Mouse (Mus musculus) left cerebral cortex, postnatal 14 days (tissue): ENCODE measurements around the gene Hadh. TPM values are rescaled to one million over a fixed set of nuclear protein-coding genes. Genes with fewer than 3 reads are reported as not detected.
A peak's percentile ranks its signal among the peaks of the same experiment; 100 is the strongest.

Experiments used
- DNase-seq, 2 experiments: peaks; one replicate each; pipeline ENCODE4 v3.0.0; 2021 to 2022; ENCODE audit warnings: low spot score in 2 of 2, mixed read lengths in 1 of 2
- intact Hi-C: fragments of 180-260 bp; cut with DNase I; formaldehyde crosslinking; loops from one replicate; pipeline ENCODE4 v1.15.1; 2025
- long read RNA-seq, 2 experiments: library from polyadenylated mRNA; stranded (forward); transcript quantifications; one replicate each; pipeline ENCODE4 v2.0.0; 2021
- total RNA-seq, 2 experiments: library from RNA; stranded (reverse); gene quantifications; 2 replicates each; pipeline ENCODE4 v1.2.3; 2021

The Hadh gene
- 10 to 100 TPM; 20.0 to 22.5 TPM for total RNA-seq
- long read RNA-seq, experiment 1, transcript Hadh-201 (8 exons, 1,789 nt) = major isoform, 31 of 32 reads
- long read RNA-seq, experiment 1, partial matches to known transcripts = 1 of 32 reads
- long read RNA-seq, experiment 1, other reads (novel, unspliced or antisense) = 0 of 32 reads
- long read RNA-seq, experiment 2, transcript Hadh-201 (8 exons, 1,789 nt) = major isoform, 30 of 33 reads
- long read RNA-seq, experiment 2, partial matches to known transcripts = 3 of 33 reads
- long read RNA-seq, experiment 2, other reads (novel, unspliced or antisense) = 0 of 33 reads

GRCm38 (mm10) chr3:131271559-131272373, at the start of gene Hadh:
Gene Hadh (minus strand): TSS chr3:131272101.
- peak; percentile 63 to 76 for DNase-seq
- intact Hi-C loops = no loop called here

GRCm38 (mm10) chr3:131320184-131320583, 48.3 kb upstream of the Hadh start:
- intact Hi-C loops = loop anchor here (2.0 to 5.0 kb wide), 2 partner anchors 207 to 233 kb away; no protein-coding TSS in a partner anchor

DNA sequence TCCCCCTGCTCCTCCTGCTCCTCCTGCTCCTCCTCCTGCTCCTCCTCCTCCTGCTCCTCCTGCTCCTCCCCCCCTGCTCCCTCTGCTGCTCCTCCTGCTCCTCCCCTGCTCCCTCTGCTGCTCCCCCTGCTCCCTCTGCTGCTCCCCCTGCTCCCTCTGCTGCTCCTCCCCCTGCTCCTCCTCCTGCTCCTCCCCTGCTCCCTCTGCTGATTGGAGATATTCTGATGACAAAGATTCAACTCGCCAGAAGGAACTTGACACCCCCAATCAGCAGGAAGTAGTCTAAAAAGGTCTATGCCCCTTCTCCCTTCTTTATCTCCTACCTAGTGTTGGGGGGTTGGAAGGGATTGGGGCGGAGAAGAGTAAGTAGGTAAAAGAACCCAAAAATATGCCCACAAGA, 46.3 kb upstream of the Hadh start:
- intact Hi-C loops = no loop called here
- DNase-seq = no peak

More at GRCm38 (mm10) chr3:131320184-131320583, 48.3 kb upstream of the Hadh start:
- DNase-seq = peak; percentile 77 to 83

- DNase-seq = no peak
- intact Hi-C loops = no loop called here
Measured at GRCm38 (mm10) chr3:131317126-131317525, 45.2 kb upstream of the Hadh start.

GRCm38 (mm10) chr3:131315957-131316510, 44.1 kb upstream of the Hadh start:
- intact Hi-C loops = no loop called here
- DNase-seq = no peak

- intact Hi-C loops = no loop called here
- DNase-seq = no peak
Measured at GRCm38 (mm10) chr3:131312340-131312739, 40.4 kb upstream of the Hadh start.

- intact Hi-C loops = no loop called here
- DNase-seq = no peak
Measured at GRCm38 (mm10) chr3:131310572-131310971, 38.7 kb upstream of the Hadh start.

GRCm38 (mm10) chr3:131307811-131308210, 35.9 kb upstream of the Hadh start:
- intact Hi-C loops = no loop called here
- DNase-seq = no peak

DNA sequence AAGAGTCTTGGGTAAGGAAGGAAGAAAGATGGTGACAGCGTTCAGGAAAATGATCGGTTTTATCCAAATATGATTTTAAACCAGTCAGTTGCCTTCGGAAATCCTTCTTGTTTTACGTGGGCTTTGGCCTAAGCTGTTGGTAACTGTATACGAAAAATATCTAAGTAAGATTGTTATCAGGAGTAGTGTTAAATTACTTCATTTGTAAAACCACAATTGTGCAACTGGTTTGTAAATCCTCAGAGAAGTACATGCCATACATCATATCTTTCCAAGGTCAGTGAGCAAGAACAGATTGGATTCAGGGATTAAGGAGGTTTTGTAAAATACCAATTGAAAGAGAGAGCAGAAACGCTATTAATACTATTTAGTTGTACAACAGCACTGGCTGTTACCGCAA, 34.4 kb upstream of the Hadh start:
- no peak for DNase-seq
- intact Hi-C loops = no loop called here

DNA sequence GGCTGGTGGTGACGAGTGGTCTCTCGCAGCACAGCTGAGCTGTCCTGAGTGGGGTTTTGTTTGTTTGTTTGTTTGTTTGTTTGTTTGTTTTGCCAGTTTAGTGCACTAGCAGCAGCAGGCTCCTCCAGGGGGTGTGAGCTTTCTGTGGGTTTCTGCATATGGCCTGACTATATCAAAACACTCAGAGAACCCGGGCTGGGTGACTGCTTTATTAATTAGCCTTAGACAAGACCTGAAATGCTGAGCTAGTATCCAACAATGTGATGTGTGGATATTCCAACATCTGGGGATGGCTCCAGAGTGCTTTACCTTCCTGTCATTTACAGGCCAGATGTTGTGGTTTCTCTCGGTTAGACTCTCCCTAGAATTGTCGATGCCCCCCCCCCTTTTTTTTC, 31.4 kb upstream of the Hadh start:
- no peak for DNase-seq
- intact Hi-C loops = loop anchor here (5.0 kb wide), 1 partner anchor 249 kb away; no protein-coding TSS in a partner anchor

GRCm38 (mm10) chr3:131302452-131303319, 30.8 kb upstream of the Hadh start, which contains the start of gene Cyp2u1:
Gene Cyp2u1 (minus strand): TSS chr3:131303227.
- DNase-seq = peak; percentile 91 to 92
- intact Hi-C loops = loop anchor here (5.0 kb wide), 1 partner anchor 250 kb away; no protein-coding TSS in a partner anchor

DNA sequence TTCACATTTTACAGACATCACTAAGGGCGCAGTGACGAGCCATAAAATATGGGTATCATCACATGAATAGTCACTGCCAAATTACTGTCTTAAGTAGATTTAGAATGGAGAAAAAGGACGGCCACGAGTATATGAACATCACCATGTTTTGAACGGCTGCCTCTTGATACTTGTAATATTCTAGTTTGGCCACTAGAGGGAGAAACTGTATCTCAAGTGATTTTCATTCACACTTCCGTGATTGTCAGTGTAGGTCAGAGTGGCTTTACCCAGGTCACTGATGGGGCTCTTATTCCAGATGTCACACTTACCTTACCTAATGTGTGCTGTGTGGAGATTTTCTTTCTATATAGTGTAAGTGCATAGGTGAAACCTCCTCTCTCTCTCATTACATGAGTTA, 28.0 kb upstream of the Hadh start:
- DNase-seq = peak in 1 of 2 experiments; percentile 67
- intact Hi-C loops = loop anchor here (5.0 kb wide), 1 partner anchor 252 kb away; no protein-coding TSS in a partner anchor

DNA sequence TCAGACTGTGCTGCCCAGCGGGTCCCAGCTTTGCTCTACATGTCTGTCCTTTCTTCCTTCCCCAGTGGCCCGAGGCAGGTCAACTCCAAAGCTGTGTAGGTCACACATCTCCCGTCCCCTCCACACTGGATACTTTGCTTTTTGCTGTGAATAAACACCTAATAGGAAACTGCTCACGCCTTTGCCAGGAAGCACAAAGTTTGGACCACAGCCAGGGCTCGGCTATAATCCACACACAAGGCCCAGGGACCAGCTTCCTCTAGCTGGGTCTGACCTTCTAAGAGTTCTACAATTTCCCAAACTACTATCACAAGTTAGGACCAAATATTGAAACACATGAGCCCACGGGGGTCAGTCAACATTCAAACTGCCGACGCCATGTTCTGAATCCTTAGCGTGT, 27.2 kb upstream of the Hadh start:
- DNase-seq = no peak

GRCm38 (mm10) chr3:131296893-131297292, 25.0 kb upstream of the Hadh start:
- no peak for DNase-seq
- intact Hi-C loops = no loop called here

More for the DNA sequence above, 27.2 kb upstream of the Hadh start:
- intact Hi-C loops = no loop called here

GRCm38 (mm10) chr3:131295513-131296200, 23.8 kb upstream of the Hadh start:
- intact Hi-C loops = no loop called here
- no peak for DNase-seq

GRCm38 (mm10) chr3:131294503-131294902, 22.6 kb upstream of the Hadh start:
- intact Hi-C loops = no loop called here
- no peak for DNase-seq

DNA sequence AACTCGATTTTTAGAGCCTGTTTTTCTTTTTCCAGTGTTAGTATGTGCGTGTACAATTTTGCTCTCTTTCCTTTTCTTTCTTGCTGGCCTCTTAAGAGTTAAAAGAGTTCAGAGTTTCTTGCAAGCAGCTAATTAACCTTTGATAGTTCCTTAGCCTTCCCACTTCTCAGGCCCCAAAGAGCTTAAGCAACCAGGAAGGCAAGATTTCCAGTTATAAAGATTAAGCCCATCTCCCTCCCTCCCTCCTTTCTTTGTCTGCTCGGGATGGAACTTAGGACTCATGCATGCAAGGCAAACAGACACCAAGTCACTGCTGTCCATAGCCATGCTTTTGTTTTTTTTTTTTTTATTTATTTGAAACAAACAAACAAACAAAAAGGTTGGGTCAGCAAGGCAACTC, 21.1 kb upstream of the Hadh start:
- intact Hi-C loops = no loop called here
- no peak for DNase-seq

DNA sequence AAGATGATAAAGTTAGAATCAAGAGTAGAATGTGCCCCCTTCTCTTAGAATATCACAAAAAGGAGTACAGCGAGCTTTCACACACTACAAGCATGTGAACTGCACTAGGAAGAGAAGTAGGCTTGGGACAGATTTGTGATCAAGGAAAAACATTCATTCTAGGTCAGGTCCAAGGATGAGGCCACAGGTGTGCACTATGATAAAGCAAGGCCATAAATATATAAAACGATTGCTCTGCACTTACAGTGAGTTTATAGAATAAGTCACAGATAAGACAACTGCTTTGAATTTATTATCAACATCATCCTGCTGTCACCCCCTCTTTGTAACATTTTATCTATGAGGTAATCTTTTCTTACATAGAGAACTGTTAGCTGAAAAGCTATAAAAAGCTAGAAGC, 20.4 kb upstream of the Hadh start:
- intact Hi-C loops = no loop called here
- DNase-seq = no peak

DNA sequence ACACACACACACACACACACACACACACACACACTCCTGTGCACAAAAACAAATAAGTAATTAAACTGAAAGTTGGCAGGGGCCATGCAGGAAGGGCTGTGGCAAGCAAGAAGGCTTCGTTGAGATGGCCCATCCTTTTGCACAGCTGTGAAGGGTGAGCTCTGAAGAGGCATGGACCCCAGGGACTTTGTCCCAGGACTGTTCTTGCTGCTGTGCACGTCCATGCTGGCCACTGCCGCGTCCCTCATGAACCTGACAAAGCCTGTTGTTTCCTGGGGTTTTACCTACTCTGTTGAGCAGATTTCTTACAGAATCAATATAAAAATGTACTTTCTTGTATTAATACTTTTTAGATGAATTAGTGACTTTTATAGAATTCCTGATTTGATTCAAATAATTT, 20.0 kb upstream of the Hadh start:
- no peak for DNase-seq
- intact Hi-C loops = no loop called here
